Mouse (Mus musculus): ENCODE measurements around the gene Slamf6. TPM values are rescaled to one million over a fixed set of nuclear protein-coding genes. Genes with fewer than 3 reads are reported as not detected.

The Slamf6 gene
- polyA plus RNA-seq, 1 experiment: 0.90 TPM

- Histone ChIP-seq H3K36me3 (ENCODE audit: control insufficient read depth, insufficient read depth, low read length) (no peaks in the 10 kb centered on the region), H3K27ac (ENCODE audit: insufficient read depth, low read depth, low read length) (no peak overlapping the region), H3K27me3 (ENCODE audit: control insufficient read depth, insufficient read depth, low read length) (no peaks in the 10 kb centered on the region), H3K4me3 (ENCODE audit: low read depth, low read length) (no peak overlapping the region), H3K4me1 (ENCODE audit: control insufficient read depth, insufficient read depth, insufficient read length, low read length) (no peaks in the 10 kb centered on the region)
- TF ChIP-seq POLR2A (IDR thresholded peaks at IDR 0.05; ENCODE audit: low read depth, low read length) (no peak), CTCF (IDR thresholded peaks at IDR 0.05; ENCODE audit: extremely low read depth, insufficient read length, insufficient replicate concordance, low read depth, low read length) (no peak)
- WGBS: 84% methylated on average over 5 of the region's 5 CpGs
Measured at GRCm38 (mm10) chr1:171919193-171919592, 1.9 kb downstream of the Slamf6 start.

- TF ChIP-seq POLR2A (IDR thresholded peaks at IDR 0.05; ENCODE audit: low read depth, low read length): no peak
- TF ChIP-seq CTCF (IDR thresholded peaks at IDR 0.05; ENCODE audit: extremely low read depth, insufficient read length, insufficient replicate concordance, low read depth, low read length): no peak
- no peaks in the 10 kb centered on the region for H3K27me3 ChIP-seq (ENCODE audit: control insufficient read depth, insufficient read depth, low read length)
- H3K36me3 ChIP-seq (ENCODE audit: control insufficient read depth, insufficient read depth, low read length): no peaks in the 10 kb centered on the region
- H3K4me3 ChIP-seq (ENCODE audit: low read depth, low read length): no peak overlapping the region
- WGBS: 73% methylated on average over 6 of the region's 6 CpGs
- H3K27ac ChIP-seq (ENCODE audit: insufficient read depth, low read depth, low read length): no peak overlapping the region
- H3K4me1 ChIP-seq (ENCODE audit: control insufficient read depth, insufficient read depth, insufficient read length, low read length): no peaks in the 10 kb centered on the region
Measured at GRCm38 (mm10) chr1:171919901-171920510, 2.7 kb downstream of the Slamf6 start.

- Histone ChIP-seq H3K27me3 (ENCODE audit: control insufficient read depth, insufficient read depth, low read length) (no peaks in the 10 kb centered on the region), H3K27ac (ENCODE audit: insufficient read depth, low read depth, low read length) (peak overlapping the region; percentile 45; the same call in 1 of the 2 replicates), H3K4me1 (ENCODE audit: control insufficient read depth, insufficient read depth, insufficient read length, low read length) (no peaks in the 10 kb centered on the region), H3K4me3 (ENCODE audit: low read depth, low read length) (no peak overlapping the region), H3K36me3 (ENCODE audit: control insufficient read depth, insufficient read depth, low read length) (no peaks in the 10 kb centered on the region)
- TF ChIP-seq POLR2A (IDR thresholded peaks at IDR 0.05; ENCODE audit: low read depth, low read length): no peak
- TF ChIP-seq CTCF (IDR thresholded peaks at IDR 0.05; ENCODE audit: extremely low read depth, insufficient read length, insufficient replicate concordance, low read depth, low read length): no peak
- WGBS: 56% methylated on average over 9 of the region's 9 CpGs
Measured at GRCm38 (mm10) chr1:171920989-171921621, 3.8 kb downstream of the Slamf6 start.

- no peaks in the 10 kb centered on the region for H3K36me3 ChIP-seq (ENCODE audit: control insufficient read depth, insufficient read depth, low read length)
- no peak for TF ChIP-seq CTCF (IDR thresholded peaks at IDR 0.05; ENCODE audit: extremely low read depth, insufficient read length, insufficient replicate concordance, low read depth, low read length)
- TF ChIP-seq POLR2A (IDR thresholded peaks at IDR 0.05; ENCODE audit: low read depth, low read length): no peak
- no peaks in the 10 kb centered on the region for H3K4me1 ChIP-seq (ENCODE audit: control insufficient read depth, insufficient read depth, insufficient read length, low read length)
- WGBS: 65% methylated on average over 2 of the region's 2 CpGs
- no peak overlapping the region for H3K4me3 ChIP-seq (ENCODE audit: low read depth, low read length)
- H3K27ac ChIP-seq (ENCODE audit: insufficient read depth, low read depth, low read length): peak overlapping the region; percentile 45; the same call in 1 of the 2 replicates
- no peaks in the 10 kb centered on the region for H3K27me3 ChIP-seq (ENCODE audit: control insufficient read depth, insufficient read depth, low read length)
Measured at GRCm38 (mm10) chr1:171921641-171922040, 4.3 kb downstream of the Slamf6 start.

GRCm38 (mm10) chr1:171922844-171923243 is 5.5 kb downstream of the Slamf6 start:
- Histone ChIP-seq H3K4me3 (ENCODE audit: low read depth, low read length) (no peak overlapping the region), H3K27me3 (ENCODE audit: control insufficient read depth, insufficient read depth, low read length) (no peaks in the 10 kb centered on the region), H3K27ac (ENCODE audit: insufficient read depth, low read depth, low read length) (no peak overlapping the region), H3K4me1 (ENCODE audit: control insufficient read depth, insufficient read depth, insufficient read length, low read length) (no peaks in the 10 kb centered on the region), H3K36me3 (ENCODE audit: control insufficient read depth, insufficient read depth, low read length) (no peaks in the 10 kb centered on the region)
- WGBS: 88% methylated on average over 5 of the region's 5 CpGs
- no peak for TF ChIP-seq POLR2A (IDR thresholded peaks at IDR 0.05; ENCODE audit: low read depth, low read length)
- no peak for TF ChIP-seq CTCF (IDR thresholded peaks at IDR 0.05; ENCODE audit: extremely low read depth, insufficient read length, insufficient replicate concordance, low read depth, low read length)

- Histone ChIP-seq H3K27me3 (ENCODE audit: control insufficient read depth, insufficient read depth, low read length) (no peaks in the 10 kb centered on the region), H3K36me3 (ENCODE audit: control insufficient read depth, insufficient read depth, low read length) (no peaks in the 10 kb centered on the region), H3K27ac (ENCODE audit: insufficient read depth, low read depth, low read length) (no peak overlapping the region), H3K4me1 (ENCODE audit: control insufficient read depth, insufficient read depth, insufficient read length, low read length) (no peaks in the 10 kb centered on the region), H3K4me3 (ENCODE audit: low read depth, low read length) (no peak overlapping the region)
- TF ChIP-seq POLR2A (IDR thresholded peaks at IDR 0.05; ENCODE audit: low read depth, low read length) (no peak), CTCF (IDR thresholded peaks at IDR 0.05; ENCODE audit: extremely low read depth, insufficient read length, insufficient replicate concordance, low read depth, low read length) (no peak)
- WGBS: 68% methylated on average over 3 of the region's 3 CpGs
Measured at GRCm38 (mm10) chr1:171924900-171925299, 7.6 kb downstream of the Slamf6 start.

- 43% methylated on average over 3 of the region's 3 CpGs for WGBS
- Histone ChIP-seq H3K27me3 (ENCODE audit: control insufficient read depth, insufficient read depth, low read length) (no peaks in the 10 kb centered on the region), H3K4me1 (ENCODE audit: control insufficient read depth, insufficient read depth, insufficient read length, low read length) (no peaks in the 10 kb centered on the region), H3K4me3 (ENCODE audit: low read depth, low read length) (no peak overlapping the region), H3K36me3 (ENCODE audit: control insufficient read depth, insufficient read depth, low read length) (no peaks in the 10 kb centered on the region), H3K27ac (ENCODE audit: insufficient read depth, low read depth, low read length) (no peak overlapping the region)
- no peak for TF ChIP-seq POLR2A (IDR thresholded peaks at IDR 0.05; ENCODE audit: low read depth, low read length)
- no peak for TF ChIP-seq CTCF (IDR thresholded peaks at IDR 0.05; ENCODE audit: extremely low read depth, insufficient read length, insufficient replicate concordance, low read depth, low read length)
Measured at GRCm38 (mm10) chr1:171933851-171934250, 16.5 kb downstream of the Slamf6 start.

Measured in small intestine, adult 2 months (tissue).